Mouse (Mus musculus): ENCODE measurements around the gene Fam205a2.
"Not testable (repeated sequence)": the region's sequence is repeated elsewhere in the genome, so short reads cannot be mapped to it uniquely, and the experiment has no call there.

Fam205a2 gene

DNA sequence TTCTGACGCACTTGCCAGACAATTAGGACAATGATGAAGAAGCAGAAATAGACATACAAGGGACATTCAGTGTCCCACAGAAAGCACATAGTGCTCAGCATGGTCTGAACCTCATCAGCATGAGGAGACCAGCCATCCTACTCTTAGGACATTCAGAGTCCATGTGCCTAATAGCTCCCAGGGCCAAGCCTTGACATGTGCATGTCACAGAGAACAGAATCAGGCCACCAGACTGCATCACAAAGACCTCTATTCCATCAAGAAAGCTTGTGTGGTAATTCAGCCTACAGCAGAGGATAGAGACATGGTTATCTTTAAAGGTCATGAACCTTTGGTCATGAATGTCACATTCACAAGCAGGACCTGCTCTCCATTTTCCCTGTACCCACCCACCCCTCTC is at the start of gene Fam205a2:
TSS of gene Fam205a2 (minus strand) at position 101 of the 400 bp plus-strand sequence.
- not testable (repeated sequence) for DNase-seq (ENCODE audit: low spot score)

Data from ovary, postnatal 10 days (tissue).